Mouse (Mus musculus): ENCODE data around the gene Vnn3. TPM values are rescaled to one million over a fixed set of nuclear protein-coding genes. Genes with fewer than 3 reads are reported as not detected.

Vnn3 gene
- not detected in 2 replicates for polyA plus RNA-seq (2016; fragmentation: Nextera tagmentation; extraction: Ambion mirVana)

DNA sequence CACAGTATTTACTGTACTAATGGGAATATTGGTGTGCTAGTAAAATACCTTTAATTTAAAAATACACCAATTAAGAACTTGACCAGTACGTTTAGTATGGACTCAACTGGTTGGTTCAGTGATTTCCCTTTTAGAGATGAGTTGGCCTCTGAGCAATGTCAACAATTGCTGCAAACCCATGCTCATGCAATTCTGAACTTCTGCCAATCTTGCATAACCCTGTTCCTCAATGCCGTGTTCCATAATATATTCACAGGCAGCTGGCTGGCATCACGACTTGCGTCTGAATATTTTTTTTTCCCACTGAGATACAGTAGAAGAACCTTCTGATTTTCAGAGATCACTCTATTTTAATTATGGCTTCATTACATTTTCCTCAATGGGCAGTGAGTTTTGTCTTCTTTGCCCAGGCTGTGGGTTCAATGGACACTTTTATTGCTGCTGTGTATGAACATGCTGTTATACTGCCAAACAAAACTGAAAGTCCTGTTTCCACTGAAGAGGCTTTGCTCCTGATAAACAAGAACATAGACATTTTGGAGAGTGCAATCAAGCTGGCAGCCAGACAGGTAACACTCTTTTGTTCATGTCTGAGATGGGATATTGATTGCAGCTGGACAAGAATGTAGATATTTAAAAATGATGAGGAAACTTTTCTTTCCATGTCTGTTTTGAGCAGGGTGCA lies at the start of gene Vnn3:
Gene Vnn3 (plus strand): TSS at position 235 of the 685 bp plus-strand sequence.
- no peaks in the 10 kb centered on the region for H3K9me3 ChIP-seq
- no peak within 1 kb of the TSS for H3K4me3 ChIP-seq (replicated peaks)
- no peak for ATAC-seq (ENCODE audit: low FRiP score)
- WGBS = 90% methylated on average over 4 of the region's 4 CpGs
- H3K36me3 ChIP-seq (replicated peaks) = no peaks in the 10 kb centered on the region
- no peak within 1 kb of the TSS for H3K27ac ChIP-seq
- H3K4me2 ChIP-seq = no peak within 1 kb of the TSS
- H3K9ac ChIP-seq = no peak within 1 kb of the TSS
- H3K4me1 ChIP-seq = no peaks in the 10 kb centered on the region
- no peaks in the 10 kb centered on the region for H3K27me3 ChIP-seq

- Histone ChIP-seq H3K9me3 (no peaks in the 10 kb centered on the region), H3K9ac (no peak overlapping the region), H3K4me1 (peaks cover 4% of the 10 kb centered on the region), H3K27me3 (no peaks in the 10 kb centered on the region), H3K4me2 (no peak overlapping the region), H3K36me3 (replicated peaks) (peaks cover 41% of the 10 kb centered on the region), H3K4me3 (replicated peaks) (no peak overlapping the region), H3K27ac (no peak overlapping the region)
- 77% methylated on average over 3 of the region's 3 CpGs for WGBS
- ATAC-seq (ENCODE audit: low FRiP score) = no peak
These were observed 48.4 kb upstream of the Vnn3 start for GRCm38 (mm10) chr10:23802911-23803310.

DNA sequence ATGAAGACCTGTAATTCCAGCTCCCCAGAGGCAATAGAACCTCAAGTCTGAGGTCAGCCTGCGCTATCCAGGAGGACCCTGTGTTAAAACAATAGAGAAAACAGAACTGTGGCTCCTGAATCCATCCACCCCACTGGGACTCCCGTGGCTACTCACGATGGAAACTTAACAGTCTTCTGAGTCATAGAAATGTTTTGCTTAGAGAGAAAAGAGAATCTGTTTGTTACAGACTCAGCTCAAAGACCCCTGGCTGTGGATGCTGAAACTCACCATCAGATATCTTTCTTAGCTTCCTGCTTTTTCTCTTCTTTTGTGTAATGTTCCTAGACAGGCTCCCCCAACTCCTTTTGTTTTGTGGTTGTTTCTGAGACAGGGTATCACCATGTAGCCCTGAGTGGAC lies 46.6 kb upstream of the Vnn3 start:
- H3K27ac ChIP-seq = no peak overlapping the region
- no peaks in the 10 kb centered on the region for H3K4me1 ChIP-seq
- no peak overlapping the region for H3K9ac ChIP-seq
- H3K4me3 ChIP-seq (replicated peaks) = no peak overlapping the region
- H3K27me3 ChIP-seq = no peaks in the 10 kb centered on the region
- WGBS = 67% methylated on average over 3 of the region's 3 CpGs
- H3K36me3 ChIP-seq (replicated peaks) = peaks cover 45% of the 10 kb centered on the region
- no peak overlapping the region for H3K4me2 ChIP-seq
- no peaks in the 10 kb centered on the region for H3K9me3 ChIP-seq
- no peak for ATAC-seq (ENCODE audit: low FRiP score)

DNA sequence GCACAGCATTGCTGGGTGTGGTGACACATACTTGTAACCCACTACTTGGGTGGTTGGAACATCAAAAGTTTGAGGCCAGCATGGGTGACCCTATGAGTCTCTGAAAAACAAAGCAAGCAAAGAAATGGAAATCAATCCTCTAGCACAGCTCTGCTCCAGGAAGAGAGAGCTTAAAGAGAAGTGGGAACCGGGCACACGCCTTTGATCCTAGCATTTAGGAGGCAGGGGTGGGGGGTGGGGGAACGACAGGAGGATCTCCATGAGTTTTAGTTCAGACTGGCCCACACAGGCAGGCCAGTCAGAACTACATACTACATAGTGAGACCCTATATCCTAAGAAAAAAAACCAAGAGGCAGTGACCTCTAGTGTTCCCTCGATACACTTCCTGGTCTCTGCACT lies 45.1 kb upstream of the Vnn3 start:
- no peak for ATAC-seq (ENCODE audit: low FRiP score)
- 38% methylated on average over 4 of the region's 4 CpGs for WGBS
- Histone ChIP-seq H3K4me3 (replicated peaks) (no peak overlapping the region), H3K9me3 (no peaks in the 10 kb centered on the region), H3K9ac (no peak overlapping the region), H3K27ac (no peak overlapping the region), H3K27me3 (no peaks in the 10 kb centered on the region), H3K36me3 (replicated peaks) (peaks cover 41% of the 10 kb centered on the region), H3K4me1 (no peaks in the 10 kb centered on the region), H3K4me2 (no peak overlapping the region)

DNA sequence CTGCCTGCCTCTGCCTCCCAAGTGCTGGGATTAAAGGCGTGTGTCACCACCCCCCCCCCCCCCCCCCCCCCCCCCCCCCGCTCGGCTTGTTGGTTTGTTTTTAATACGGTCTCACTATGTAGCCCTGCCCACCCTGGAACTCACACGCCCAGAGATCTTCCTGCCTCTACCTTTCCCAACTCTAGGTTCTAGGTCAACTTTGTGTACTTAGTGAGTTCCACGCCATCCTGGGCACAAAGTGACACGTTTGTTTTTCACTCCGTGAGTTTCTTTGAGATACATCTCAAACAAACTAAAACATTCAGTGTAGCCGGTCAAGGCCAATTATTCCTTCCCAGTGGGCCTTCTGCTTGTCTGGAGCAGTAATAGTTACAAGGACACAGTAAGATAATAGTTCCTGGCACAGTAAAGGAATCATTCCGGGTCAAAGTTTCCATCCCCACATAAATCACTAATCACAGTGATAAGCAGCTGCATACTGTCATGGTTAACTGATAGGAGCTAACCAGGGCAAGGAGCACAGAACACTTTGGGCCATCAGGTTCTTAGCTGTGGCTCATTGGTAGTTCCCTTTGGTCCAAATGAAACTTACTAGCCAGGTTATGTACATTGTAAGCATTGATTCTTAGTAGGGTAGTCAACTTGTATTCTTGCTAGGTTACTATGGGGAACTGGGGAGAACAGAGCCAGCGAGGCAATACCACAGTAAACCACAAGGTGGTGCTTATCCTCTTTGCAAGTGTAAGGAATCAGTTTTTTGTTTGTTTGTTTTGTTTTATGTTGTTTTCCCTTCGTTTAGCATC lies 39.4 kb upstream of the Vnn3 start:
- peak; percentile 19; the same call in 1 of the 2 replicates for ATAC-seq (ENCODE audit: low FRiP score)
- Histone ChIP-seq H3K4me2 (no peak overlapping the region), H3K4me3 (replicated peaks) (no peak overlapping the region), H3K4me1 (peaks cover 9% of the 10 kb centered on the region), H3K27me3 (no peaks in the 10 kb centered on the region), H3K36me3 (replicated peaks) (peaks cover 13% of the 10 kb centered on the region), H3K9me3 (no peaks in the 10 kb centered on the region), H3K27ac (no peak overlapping the region), H3K9ac (no peak overlapping the region)
- WGBS = 78% methylated on average over 8 of the region's 12 CpGs

GRCm38 (mm10) chr10:23812438-23812759 lies 38.9 kb upstream of the Vnn3 start:
- H3K4me1 ChIP-seq = peaks cover 9% of the 10 kb centered on the region
- peaks cover 10% of the 10 kb centered on the region for H3K36me3 ChIP-seq (replicated peaks)
- H3K4me3 ChIP-seq (replicated peaks) = no peak overlapping the region
- ATAC-seq (ENCODE audit: low FRiP score) = peak; percentile 58; the same call in 1 of the 2 replicates
- no peak overlapping the region for H3K4me2 ChIP-seq
- H3K27ac ChIP-seq = no peak overlapping the region
- H3K27me3 ChIP-seq = no peaks in the 10 kb centered on the region
- H3K9me3 ChIP-seq = no peaks in the 10 kb centered on the region
- H3K9ac ChIP-seq = no peak overlapping the region

DNA sequence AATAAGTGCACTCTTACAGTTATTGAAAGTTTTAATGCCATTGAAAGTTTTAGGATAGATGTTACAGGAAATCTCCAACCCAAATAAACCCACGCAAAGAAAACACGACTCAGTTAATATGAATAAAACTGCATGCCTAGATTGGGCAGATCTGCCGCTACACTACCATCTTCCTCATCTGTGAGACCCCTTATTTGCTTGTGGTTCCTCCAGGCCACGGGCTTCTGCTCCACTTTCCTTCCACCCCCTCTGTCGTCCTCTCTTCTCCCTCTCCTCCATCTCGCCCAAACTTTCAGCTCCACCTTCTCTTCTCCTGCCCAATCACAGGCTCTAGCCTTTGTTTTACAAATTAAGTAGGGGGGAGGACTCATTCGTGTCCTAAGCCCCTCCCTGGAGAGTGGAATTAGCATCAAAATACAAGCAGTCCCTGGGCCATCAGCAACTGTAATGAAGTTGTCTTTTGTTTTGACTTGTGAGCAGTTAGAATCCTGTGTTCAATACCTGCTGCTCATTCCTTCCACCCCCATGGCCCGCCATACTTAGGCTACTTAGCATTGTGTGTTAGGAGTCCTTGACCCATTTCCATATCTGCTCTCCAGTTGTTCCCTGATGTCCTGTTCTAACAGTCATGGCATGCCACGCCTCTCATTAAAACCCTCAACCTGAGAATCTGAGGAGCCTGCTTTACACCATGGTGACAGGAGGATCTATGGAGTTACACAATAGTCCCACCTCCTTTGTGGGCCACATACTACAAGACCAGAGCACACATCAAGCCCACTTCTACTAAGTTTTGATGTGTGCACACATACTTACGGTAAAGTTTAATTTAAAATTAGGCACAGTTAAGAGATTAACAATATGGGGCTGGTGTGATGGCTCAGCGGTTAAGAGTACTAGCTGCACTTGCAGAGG lies 38.2 kb upstream of the Vnn3 start:
- Histone ChIP-seq H3K4me2 (no peak overlapping the region), H3K4me3 (replicated peaks) (no peak overlapping the region), H3K36me3 (replicated peaks) (peaks cover 8% of the 10 kb centered on the region), H3K9ac (no peak overlapping the region), H3K27me3 (no peaks in the 10 kb centered on the region), H3K4me1 (peaks cover 9% of the 10 kb centered on the region), H3K9me3 (no peaks in the 10 kb centered on the region), H3K27ac (peak overlapping the region; percentile 9; the same call in 1 of the 2 replicates)
- 38% methylated on average over 11 of the region's 11 CpGs for WGBS
- peak; percentile 79 for ATAC-seq (ENCODE audit: low FRiP score)

- ATAC-seq (ENCODE audit: low FRiP score) = no peak; the same call in 1 of the 2 replicates
- H3K4me3 ChIP-seq (replicated peaks) = no peak overlapping the region
- no peaks in the 10 kb centered on the region for H3K9me3 ChIP-seq
- WGBS = 55% methylated on average over 1 of the region's 1 CpGs
- H3K9ac ChIP-seq = no peak overlapping the region
- no peak overlapping the region for H3K4me2 ChIP-seq
- peaks cover 20% of the 10 kb centered on the region for H3K36me3 ChIP-seq (replicated peaks)
- H3K27me3 ChIP-seq = no peaks in the 10 kb centered on the region
- H3K27ac ChIP-seq = no peak overlapping the region
- H3K4me1 ChIP-seq = peaks cover 9% of the 10 kb centered on the region
These were observed 36.1 kb upstream of the Vnn3 start for GRCm38 (mm10) chr10:23815168-23815567.

DNA sequence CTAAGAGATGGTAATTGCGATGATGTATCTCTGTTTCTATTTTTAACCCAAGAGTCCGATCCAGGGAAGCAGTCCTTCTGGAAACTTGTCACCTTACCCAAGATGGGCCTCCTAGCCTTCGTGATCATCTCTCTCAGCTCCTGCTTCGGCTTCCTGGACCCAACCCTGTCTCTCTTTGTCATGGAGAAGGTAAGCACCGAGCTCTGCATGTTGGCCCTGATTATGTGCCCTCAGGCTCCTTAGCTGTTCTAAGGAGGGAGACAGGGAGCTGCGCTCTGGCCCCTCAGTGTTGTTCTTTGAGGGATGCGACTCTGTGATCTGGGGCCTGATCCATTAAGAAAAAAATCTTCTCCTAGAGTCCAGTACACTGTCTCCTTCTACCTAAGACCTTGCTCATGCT lies 35.0 kb upstream of the Vnn3 start:
- ATAC-seq (ENCODE audit: low FRiP score) = no peak
- Histone ChIP-seq H3K27me3 (no peaks in the 10 kb centered on the region), H3K4me3 (replicated peaks) (no peak overlapping the region), H3K27ac (no peak overlapping the region), H3K4me2 (no peak overlapping the region), H3K4me1 (peaks cover 9% of the 10 kb centered on the region), H3K9me3 (no peaks in the 10 kb centered on the region), H3K9ac (no peak overlapping the region), H3K36me3 (replicated peaks) (peaks cover 25% of the 10 kb centered on the region)
- 87% methylated on average over 7 of the region's 7 CpGs for WGBS

- Histone ChIP-seq H3K36me3 (replicated peaks) (peaks cover 51% of the 10 kb centered on the region), H3K4me3 (replicated peaks) (no peak overlapping the region), H3K27ac (no peak overlapping the region), H3K4me2 (no peak overlapping the region), H3K27me3 (no peaks in the 10 kb centered on the region), H3K9me3 (no peaks in the 10 kb centered on the region), H3K4me1 (no peaks in the 10 kb centered on the region), H3K9ac (no peak overlapping the region)
- ATAC-seq (ENCODE audit: low FRiP score) = no peak
- WGBS = 92% methylated on average over 7 of the region's 7 CpGs
These were observed 24.7 kb upstream of the Vnn3 start for GRCm38 (mm10) chr10:23826516-23826915.

GRCm38 (mm10) chr10:23836003-23836964 lies 15.0 kb upstream of the Vnn3 start:
- WGBS = 87% methylated on average over 9 of the region's 9 CpGs
- Histone ChIP-seq H3K4me3 (replicated peaks) (no peak overlapping the region), H3K36me3 (replicated peaks) (no peaks in the 10 kb centered on the region), H3K9ac (no peak overlapping the region), H3K4me1 (no peaks in the 10 kb centered on the region), H3K4me2 (no peak overlapping the region), H3K27ac (no peak overlapping the region), H3K27me3 (no peaks in the 10 kb centered on the region), H3K9me3 (no peaks in the 10 kb centered on the region)
- ATAC-seq (ENCODE audit: low FRiP score) = no peak

All from forebrain, embryonic 12.5 days (tissue).